Mouse (Mus musculus) stomach, embryonic 15.5 days (tissue): ENCODE data around the gene Pnpla2. TPM values are rescaled to one million over a fixed set of nuclear protein-coding genes. Genes with fewer than 3 reads are reported as not detected.

Source experiments
- ATAC-seq: fragments of 200-750 bp; cut with Nextera tagmentation; 2 replicates; pipeline ENCODE4 v1.8.0; 2017; ENCODE audit warnings: low read depth, moderate number of reproducible peaks, moderate TSS enrichment; ENCODE audit not compliant: insufficient read depth, low FRiP score
- H3K27ac ChIP-seq: fragments of 300-500 bp; sonication (generic); 2 replicates; pipeline ENCODE4 v1.5.1; 2015; ENCODE audit warnings: mild to moderate bottlenecking, inconsistent platforms
- H3K27me3 ChIP-seq: fragments of 300-500 bp; sonication (generic); replicated peaks from 2 replicates; pipeline ENCODE4 v1.6.1; 2015; ENCODE audit warnings: inconsistent platforms
- H3K36me3 ChIP-seq: fragments of 300-500 bp; sonication (generic); 2 replicates; pipeline ENCODE4 v1.6.1; 2015; ENCODE audit warnings: inconsistent platforms
- H3K4me1 ChIP-seq: fragments of 300-500 bp; sonication (generic); 2 replicates; pipeline ENCODE4 v1.6.1; 2015; ENCODE audit warnings: inconsistent platforms
- H3K4me2 ChIP-seq: fragments of 300-500 bp; sonication (generic); 2 replicates; pipeline ENCODE4 v1.6.1; 2015; ENCODE audit warnings: mild to moderate bottlenecking, inconsistent platforms
- H3K4me3 ChIP-seq: fragments of 300-500 bp; sonication (generic); replicated peaks from 2 replicates; pipeline ENCODE4 v1.5.1; 2015; ENCODE audit warnings: inconsistent platforms
- H3K9ac ChIP-seq: fragments of 300-500 bp; sonication (generic); 2 replicates; pipeline ENCODE4 v1.6.1; 2015; ENCODE audit warnings: inconsistent platforms
- H3K9me3 ChIP-seq: fragments of 300-500 bp; sonication (generic); 2 replicates; pipeline ENCODE4 v1.6.1; 2016; ENCODE audit warnings: inconsistent platforms
- WGBS: fragments of 180-500 bp; shearing (Covaris S2); methylation state at CpG from one replicate; pipeline ENCODE4 v1.1.7; 2015; 5-methylcytosine and 5-hydroxymethylcytosine counted together
- polyA plus RNA-seq: library from polyadenylated mRNA; unstranded; fragments of >200 nt; fragmentation: Nextera tagmentation; extraction: Ambion mirVana; gene quantifications from 2 replicates; pipeline ENCODE4 v1.2.1, GENCODE M21; 2015

Pnpla2 gene
- polyA plus RNA-seq, 1 experiment from 2014 or later: 33.5 TPM

DNA sequence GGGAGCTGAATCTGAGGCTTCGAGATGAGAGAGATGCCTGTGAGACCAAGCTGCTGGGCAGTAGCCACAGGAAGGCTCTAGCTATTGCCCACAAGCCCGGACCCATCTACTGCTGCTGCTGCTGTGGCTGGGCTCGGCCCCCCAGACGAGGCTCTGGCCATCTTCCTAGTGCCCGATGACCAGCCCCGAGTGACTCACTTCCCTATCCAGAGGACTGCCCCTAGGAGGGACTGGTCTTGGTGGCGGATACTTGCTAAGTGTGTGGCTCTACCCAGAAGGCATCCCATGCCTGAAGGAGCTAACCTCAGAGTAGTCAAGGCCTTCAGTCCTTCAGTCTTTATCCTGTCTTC is 11.0 kb downstream of the Pnpla2 start:
- peaks cover 18% of the 10 kb centered on the region for H3K36me3 ChIP-seq
- H3K9me3 ChIP-seq: no peaks in the 10 kb centered on the region
- H3K27ac ChIP-seq: no peak overlapping the region
- peaks cover 32% of the 10 kb centered on the region for H3K27me3 ChIP-seq
- no peak for ATAC-seq
- no peak overlapping the region for H3K4me3 ChIP-seq
- H3K9ac ChIP-seq: no peak overlapping the region
- H3K4me1 ChIP-seq: peaks cover 60% of the 10 kb centered on the region
- H3K4me2 ChIP-seq: no peak overlapping the region
- 78% methylated on average over 7 of the region's 7 CpGs for WGBS

DNA sequence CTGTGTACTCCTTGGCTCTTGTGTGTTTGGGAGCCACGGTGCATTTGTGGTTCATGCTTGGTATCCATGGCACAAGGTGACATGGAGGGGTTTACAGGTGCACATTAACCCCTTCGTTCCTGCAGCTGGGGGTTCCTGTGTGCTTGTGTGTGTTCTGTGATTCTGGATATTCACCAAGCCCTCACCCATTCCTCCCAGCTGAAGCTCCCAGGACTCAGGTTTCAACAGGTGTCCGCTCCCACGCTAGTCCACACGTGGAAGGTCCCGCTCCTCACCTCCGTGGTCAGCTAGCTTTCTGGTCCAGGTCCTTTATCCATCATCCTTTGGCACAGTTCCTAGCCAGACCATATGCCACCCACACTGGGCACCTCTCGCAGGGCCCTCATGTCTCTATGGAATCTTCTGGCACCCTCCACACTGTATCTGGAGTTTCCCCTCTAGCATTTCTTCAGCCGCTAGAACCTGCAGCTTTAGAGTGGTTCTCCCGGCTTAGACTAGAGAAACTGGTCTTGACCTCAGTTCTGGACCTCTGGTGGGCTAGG is 11.7 kb downstream of the Pnpla2 start:
- Histone ChIP-seq H3K4me1 (peaks cover 54% of the 10 kb centered on the region), H3K36me3 (peaks cover 24% of the 10 kb centered on the region), H3K4me2 (peak overlapping the region; percentile 84), H3K9ac (peak overlapping the region; percentile 62; the same call in 1 of the 2 replicates), H3K27me3 (peaks cover 31% of the 10 kb centered on the region), H3K27ac (peak overlapping the region; percentile 95), H3K9me3 (no peaks in the 10 kb centered on the region), H3K4me3 (peak overlapping the region; percentile 83)
- no peak for ATAC-seq
- 56% methylated on average over 10 of the region's 10 CpGs for WGBS

DNA sequence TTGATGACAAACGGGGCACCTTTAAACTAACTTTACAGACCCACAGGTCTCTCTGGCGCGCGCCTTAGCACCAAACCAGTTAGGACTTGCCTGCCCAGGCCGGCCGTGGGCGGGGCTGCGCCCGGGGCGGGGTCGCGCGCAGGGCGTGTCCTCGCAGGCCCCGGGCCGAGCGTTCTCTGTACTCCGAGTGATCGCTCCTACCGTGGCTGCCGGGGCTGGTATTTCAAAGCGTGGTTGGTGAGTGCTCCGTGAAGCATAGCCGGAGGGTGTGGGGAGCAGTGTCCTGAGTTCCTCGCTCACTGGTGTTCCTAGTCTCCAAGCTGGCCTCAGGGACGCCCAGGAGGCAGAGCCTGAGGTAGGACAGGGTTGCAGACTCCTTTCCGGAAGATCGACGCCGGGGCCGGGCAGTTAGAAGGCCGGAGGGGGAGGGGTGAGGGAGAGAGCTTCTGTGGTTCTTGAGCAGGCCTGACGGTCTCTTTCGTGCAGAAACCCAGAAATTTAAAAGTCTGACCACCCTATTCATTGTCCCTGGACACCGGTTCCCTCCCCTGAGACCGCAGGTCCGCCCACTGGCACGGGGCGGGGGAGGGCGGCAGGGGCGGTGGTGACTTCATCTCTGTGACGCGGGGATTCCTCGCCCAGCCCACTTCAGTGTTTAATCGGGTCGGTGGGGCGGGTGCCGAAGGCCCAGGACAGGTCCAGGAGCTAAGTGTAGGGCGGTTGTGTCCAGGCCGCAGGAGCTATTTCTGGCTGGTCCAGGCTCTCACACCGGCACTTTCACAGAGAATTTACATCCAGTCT is 12.4 kb downstream of the Pnpla2 start, which contains the start of gene Cd151:
Gene Cd151 (plus strand): TSS at position 163 of the 801 bp plus-strand sequence.
- Histone ChIP-seq H3K36me3 (peaks cover 24% of the 10 kb centered on the region), H3K4me2 (peak within 1 kb of the TSS; percentile 84), H3K4me1 (peaks cover 49% of the 10 kb centered on the region), H3K9ac (peak within 1 kb of the TSS; percentile 62), H3K27me3 (peaks cover 23% of the 10 kb centered on the region), H3K27ac (peak within 1 kb of the TSS; percentile 95), H3K4me3 (peak within 1 kb of the TSS; percentile 83), H3K9me3 (no peaks in the 10 kb centered on the region)
- peak; percentile 85 for ATAC-seq
- WGBS: under 1% methylated on average over 52 of the region's 52 CpGs

DNA sequence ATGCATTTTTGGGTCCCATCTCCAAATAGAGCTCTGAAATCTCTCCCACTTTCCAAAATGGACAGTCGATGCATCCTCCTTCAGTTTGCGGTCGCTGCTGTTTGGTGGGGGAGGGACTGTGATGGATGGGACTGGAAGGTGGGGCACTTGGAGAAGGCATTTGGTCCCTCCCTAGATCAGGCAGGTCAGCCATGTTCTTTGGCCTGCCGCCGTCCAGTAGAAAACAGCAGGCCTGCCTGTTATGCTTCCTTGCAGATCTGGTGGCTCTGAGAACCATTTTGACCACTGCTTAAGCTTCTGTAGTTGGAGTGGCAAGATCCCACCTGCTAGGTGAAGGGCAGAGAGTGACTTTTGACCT is 13.1 kb downstream of the Pnpla2 start:
- Histone ChIP-seq H3K27me3 (peaks cover 18% of the 10 kb centered on the region), H3K27ac (peak overlapping the region; percentile 95), H3K9ac (peak overlapping the region; percentile 62; the same call in 1 of the 2 replicates), H3K4me1 (peaks cover 46% of the 10 kb centered on the region), H3K36me3 (peaks cover 24% of the 10 kb centered on the region), H3K4me3 (peak overlapping the region; percentile 83), H3K4me2 (peak overlapping the region; percentile 84), H3K9me3 (no peaks in the 10 kb centered on the region)
- no peak for ATAC-seq
- 10% methylated on average over 5 of the region's 5 CpGs for WGBS

DNA sequence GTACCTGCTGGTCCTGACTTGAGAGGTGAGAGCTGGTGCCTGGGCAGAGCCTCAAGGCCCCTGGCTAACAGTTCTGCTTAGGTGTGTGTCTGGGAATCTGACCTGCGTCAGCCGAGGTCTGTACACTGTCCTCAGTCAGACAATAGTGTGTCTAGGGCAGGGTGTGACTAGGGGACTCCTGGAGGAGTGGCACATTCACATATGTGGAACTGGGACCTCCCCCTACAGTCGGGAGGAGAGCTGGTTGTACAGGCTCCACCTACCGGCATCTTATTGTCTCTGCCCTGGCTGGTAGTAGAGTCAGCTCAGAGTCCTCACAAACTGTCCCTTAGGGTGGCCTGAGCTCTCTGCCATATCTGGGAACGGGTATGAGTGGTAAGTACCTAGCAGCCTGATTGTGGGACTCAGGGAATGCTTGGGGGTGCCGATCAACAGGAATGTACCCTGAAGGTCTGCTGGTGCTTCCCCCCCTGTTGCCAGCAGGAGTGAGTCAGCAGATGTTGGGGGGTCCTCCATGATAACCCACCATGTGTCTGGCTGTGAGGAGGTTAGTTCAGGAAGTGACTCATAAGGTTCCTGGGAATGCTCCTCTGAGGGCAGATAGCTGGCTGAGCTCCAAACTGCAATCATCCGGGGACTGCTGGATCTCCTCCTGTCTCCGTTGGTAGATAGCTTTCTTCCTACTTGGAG is 13.7 kb downstream of the Pnpla2 start:
- H3K9me3 ChIP-seq: no peaks in the 10 kb centered on the region
- peak overlapping the region; percentile 62; the same call in 1 of the 2 replicates for H3K9ac ChIP-seq
- peak; percentile 57 for ATAC-seq
- peak overlapping the region; percentile 95 for H3K27ac ChIP-seq
- 6% methylated on average over 8 of the region's 8 CpGs for WGBS
- peaks cover 24% of the 10 kb centered on the region for H3K36me3 ChIP-seq
- peak overlapping the region; percentile 84 for H3K4me2 ChIP-seq
- peaks cover 43% of the 10 kb centered on the region for H3K4me1 ChIP-seq
- H3K27me3 ChIP-seq: peaks cover 14% of the 10 kb centered on the region; the same call in 1 of the 2 replicates
- peak overlapping the region; percentile 83 for H3K4me3 ChIP-seq

DNA sequence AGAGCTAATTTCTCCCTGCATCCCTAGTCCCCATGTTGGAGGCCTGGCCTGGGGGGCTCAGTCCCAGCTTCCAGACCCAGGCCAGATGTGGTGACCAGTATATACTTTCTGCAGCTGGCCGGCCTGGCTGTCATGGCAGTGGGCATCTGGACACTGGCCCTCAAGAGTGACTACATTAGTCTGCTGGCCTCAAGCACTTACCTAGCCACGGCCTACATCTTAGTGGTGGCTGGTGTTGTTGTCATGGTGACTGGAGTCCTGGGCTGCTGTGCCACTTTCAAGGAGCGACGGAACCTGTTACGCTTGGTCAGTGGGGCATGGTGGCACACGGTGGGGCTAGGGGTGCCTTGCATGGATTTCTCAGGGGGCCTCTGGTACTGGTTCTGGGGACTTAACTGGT is 14.4 kb downstream of the Pnpla2 start:
- H3K4me1 ChIP-seq: peaks cover 46% of the 10 kb centered on the region
- H3K9me3 ChIP-seq: no peaks in the 10 kb centered on the region
- ATAC-seq: no peak
- 86% methylated on average over 6 of the region's 6 CpGs for WGBS
- peak overlapping the region; percentile 83 for H3K4me3 ChIP-seq
- H3K27me3 ChIP-seq: peaks cover 7% of the 10 kb centered on the region; the same call in 1 of the 2 replicates
- H3K27ac ChIP-seq: peak overlapping the region; percentile 95
- H3K36me3 ChIP-seq: peaks cover 24% of the 10 kb centered on the region
- H3K9ac ChIP-seq: peak overlapping the region; percentile 21; the same call in 1 of the 2 replicates
- H3K4me2 ChIP-seq: peak overlapping the region; percentile 84

DNA sequence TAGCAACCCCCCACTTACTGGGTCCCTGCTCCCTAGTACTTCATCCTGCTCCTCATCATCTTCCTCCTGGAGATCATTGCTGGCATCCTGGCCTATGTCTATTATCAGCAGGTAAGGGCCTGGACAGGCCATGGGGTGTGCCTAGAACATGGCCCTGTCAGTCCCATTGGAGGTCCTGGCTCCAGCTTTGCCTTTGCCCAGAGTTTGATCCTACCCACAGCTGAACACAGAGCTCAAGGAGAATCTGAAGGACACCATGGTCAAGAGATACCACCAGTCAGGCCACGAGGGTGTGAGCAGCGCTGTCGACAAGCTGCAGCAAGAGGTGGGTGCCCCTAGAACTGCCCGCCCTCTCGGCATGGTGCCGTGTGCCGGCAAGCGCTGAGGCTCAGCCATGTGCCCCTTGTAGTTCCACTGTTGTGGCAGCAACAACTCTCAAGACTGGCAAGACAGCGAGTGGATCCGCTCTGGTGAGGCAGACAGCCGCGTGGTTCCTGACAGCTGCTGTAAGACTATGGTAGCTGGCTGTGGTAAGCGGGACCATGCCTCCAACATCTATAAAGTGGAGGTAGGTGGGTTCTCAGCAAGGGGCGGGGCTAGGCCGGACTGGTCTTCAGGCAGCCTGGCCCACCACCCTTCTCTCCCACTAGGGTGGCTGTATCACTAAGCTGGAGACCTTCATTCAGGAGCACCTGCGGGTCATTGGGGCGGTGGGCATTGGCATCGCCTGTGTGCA is 15.1 kb downstream of the Pnpla2 start:
- no peak overlapping the region for H3K27ac ChIP-seq
- ATAC-seq: no peak
- 90% methylated on average over 18 of the region's 18 CpGs for WGBS

DNA sequence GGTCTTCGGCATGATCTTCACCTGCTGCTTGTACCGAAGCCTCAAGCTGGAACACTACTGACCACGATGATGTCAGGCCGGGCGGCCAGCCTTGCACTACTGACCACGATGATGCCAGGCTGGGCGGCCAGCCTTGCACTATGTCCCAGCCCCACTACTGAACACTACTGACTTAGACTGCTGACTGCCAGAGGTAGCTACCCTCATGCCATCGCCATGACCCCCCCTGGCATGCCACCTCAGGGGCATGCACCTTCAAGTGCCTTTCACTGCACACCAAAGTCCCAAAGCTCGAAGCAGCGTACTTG is 15.6 kb downstream of the Pnpla2 start:
- no peak for ATAC-seq
- H3K27me3 ChIP-seq: no peaks in the 10 kb centered on the region
- no peak overlapping the region for H3K27ac ChIP-seq
- no peak overlapping the region for H3K4me2 ChIP-seq
- WGBS: 92% methylated on average over 10 of the region's 10 CpGs
- peaks cover 36% of the 10 kb centered on the region for H3K4me1 ChIP-seq
- H3K9ac ChIP-seq: no peak overlapping the region
- H3K4me3 ChIP-seq: no peak overlapping the region
- H3K9me3 ChIP-seq: no peaks in the 10 kb centered on the region
- H3K36me3 ChIP-seq: peaks cover 24% of the 10 kb centered on the region

More for the DNA sequence above, 15.1 kb downstream of the Pnpla2 start:
- no peak overlapping the region for H3K4me3 ChIP-seq
- H3K36me3 ChIP-seq: peaks cover 24% of the 10 kb centered on the region
- H3K27me3 ChIP-seq: no peaks in the 10 kb centered on the region
- H3K9me3 ChIP-seq: no peaks in the 10 kb centered on the region
- H3K4me2 ChIP-seq: no peak overlapping the region
- H3K9ac ChIP-seq: no peak overlapping the region
- peaks cover 39% of the 10 kb centered on the region for H3K4me1 ChIP-seq

DNA sequence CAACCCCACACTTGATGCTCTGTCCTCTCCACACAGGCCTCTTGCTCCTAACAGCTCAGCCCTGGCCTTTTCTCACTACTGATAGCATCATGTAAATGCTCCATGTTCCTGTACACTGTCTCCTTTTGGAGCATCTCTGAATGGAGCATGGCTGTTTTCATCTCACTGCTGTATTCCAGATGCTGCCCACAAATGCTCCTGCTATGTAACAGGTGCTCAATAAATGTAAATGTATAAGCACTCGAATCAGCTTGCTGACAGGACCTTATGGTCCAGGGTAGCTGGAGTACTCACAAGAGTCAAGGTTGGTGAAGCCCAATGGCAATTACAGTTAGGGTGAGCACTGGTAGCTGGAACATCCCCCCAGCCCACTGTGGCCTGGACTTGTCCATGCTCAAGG is 16.2 kb downstream of the Pnpla2 start:
- Histone ChIP-seq H3K4me2 (no peak overlapping the region), H3K4me3 (no peak overlapping the region), H3K4me1 (peaks cover 41% of the 10 kb centered on the region), H3K27me3 (no peaks in the 10 kb centered on the region), H3K27ac (no peak overlapping the region), H3K36me3 (peaks cover 24% of the 10 kb centered on the region), H3K9ac (no peak overlapping the region), H3K9me3 (no peaks in the 10 kb centered on the region)
- 92% methylated on average over 1 of the region's 1 CpGs for WGBS
- no peak for ATAC-seq

DNA sequence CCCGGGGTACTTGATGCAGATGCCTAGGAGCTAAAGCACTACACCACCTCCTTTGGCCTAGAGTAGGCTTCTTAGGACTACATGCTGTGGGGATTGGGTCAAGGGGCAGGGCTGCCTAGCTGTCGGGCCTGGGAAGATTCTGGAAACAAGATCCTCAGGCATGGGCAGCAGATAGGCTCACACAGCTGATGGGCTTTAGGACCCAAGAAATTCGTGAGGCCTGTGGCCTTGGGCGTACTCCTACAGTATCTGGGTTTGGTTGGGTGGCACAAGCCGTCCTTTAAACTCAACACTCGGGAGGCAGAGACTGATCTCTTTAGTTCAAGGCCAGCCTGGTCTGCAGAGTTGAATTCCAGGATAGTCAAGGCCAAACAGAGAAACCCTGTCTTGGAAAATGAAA is 17.2 kb downstream of the Pnpla2 start:
- Histone ChIP-seq H3K27me3 (no peaks in the 10 kb centered on the region), H3K4me2 (no peak overlapping the region), H3K27ac (no peak overlapping the region), H3K36me3 (peaks cover 24% of the 10 kb centered on the region), H3K4me3 (no peak overlapping the region), H3K4me1 (peaks cover 42% of the 10 kb centered on the region), H3K9me3 (no peaks in the 10 kb centered on the region), H3K9ac (no peak overlapping the region)
- WGBS: 75% methylated on average over 6 of the region's 6 CpGs
- no peak for ATAC-seq

DNA sequence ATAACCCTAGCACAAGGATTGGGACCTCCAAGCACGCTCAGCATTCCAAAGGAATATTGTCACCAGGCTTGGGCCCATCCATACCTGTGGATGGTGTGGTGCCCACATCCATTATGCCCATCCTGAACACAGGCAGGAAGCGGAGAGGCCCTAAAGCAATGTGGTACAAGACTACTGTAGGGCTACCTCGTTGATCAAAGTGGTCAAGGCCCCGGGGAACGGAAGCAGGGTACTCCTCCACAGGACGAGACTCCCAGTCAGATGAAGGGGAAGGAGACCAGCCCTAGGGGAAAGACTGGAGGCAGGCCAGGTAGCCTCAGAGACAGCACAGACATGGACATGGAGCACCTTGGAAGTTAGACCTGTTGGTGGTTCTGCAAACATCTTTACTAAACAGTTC is 17.8 kb downstream of the Pnpla2 start:
- 81% methylated on average over 6 of the region's 6 CpGs for WGBS
- no peaks in the 10 kb centered on the region for H3K27me3 ChIP-seq
- ATAC-seq: no peak
- H3K36me3 ChIP-seq: peaks cover 24% of the 10 kb centered on the region
- H3K27ac ChIP-seq: no peak overlapping the region
- H3K9ac ChIP-seq: no peak overlapping the region
- no peak overlapping the region for H3K4me2 ChIP-seq
- H3K4me1 ChIP-seq: peaks cover 48% of the 10 kb centered on the region
- no peak overlapping the region for H3K4me3 ChIP-seq
- no peaks in the 10 kb centered on the region for H3K9me3 ChIP-seq
